In the genomic region with DNA sequence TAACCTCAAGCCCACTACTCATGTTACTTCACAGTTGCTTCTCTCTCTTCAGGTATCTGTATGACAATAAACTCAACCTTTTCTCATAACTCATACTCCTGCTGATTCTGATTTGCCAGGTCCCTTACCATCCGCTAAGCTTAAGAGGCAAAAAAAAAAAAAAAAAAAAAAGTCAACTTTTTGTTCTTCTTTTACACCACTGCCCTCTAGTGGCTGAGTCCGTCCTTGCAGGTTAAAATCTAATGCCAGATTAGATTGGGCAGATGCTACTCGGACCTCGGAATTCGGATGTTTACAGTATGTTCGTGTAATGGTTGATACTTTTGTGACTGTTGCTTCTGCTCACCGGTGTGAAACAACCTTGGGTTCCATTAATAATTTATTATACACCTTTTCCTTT, we compare ENCODE assay signal across 8 mouse cellular contexts. TPM values are rescaled to one million over a fixed set of nuclear protein-coding genes. Genes with fewer than 3 reads are reported as not detected.
DNase-seq lines count a peak whose midpoint lies in the region; ATAC-seq lines count a peak whose summit lies in the region.

No protein-coding gene starts in this region.

- no peaks in the 10 kb centered on the region for H3K27me3 ChIP-seq in kidney, embryonic 14.5 days (ENCODE audit: control insufficient read depth, insufficient read depth, low read length)
- peaks cover 9% of the 10 kb centered on the region for H3K27me3 ChIP-seq in limb, embryonic 10.5 days (ENCODE audit: low read depth, poor library complexity, severe bottlenecking)

- H3K4me2 ChIP-seq in kidney, embryonic 14.5 days (replicated peaks; ENCODE audit: low read depth, low read length), result no peak overlapping the region

- H3K9me3 ChIP-seq in kidney, embryonic 14.5 days (ENCODE audit: control insufficient read depth, low read length), result no peaks in the 10 kb centered on the region
- no peaks in the 10 kb centered on the region for H3K9me3 ChIP-seq in limb, embryonic 10.5 days (replicated peaks)

- H3K4me3 ChIP-seq in kidney, embryonic 14.5 days (ENCODE audit: low read length), result no peak overlapping the region
- H3K4me3 ChIP-seq in limb, embryonic 10.5 days, result no peak overlapping the region

- peak; percentile 68 for DNase-seq in kidney, adult 18-20 months
- peak; percentile 43 for DNase-seq in T-cell, adult 2 months (ENCODE audit: low spot score)
- peak; percentile 20 for DNase-seq in cerebellum, adult 9-11 months
- peak; percentile 47 for DNase-seq in hindlimb bud, embryonic 11.5 days (ENCODE audit: extremely low spot score, low read depth, low spot score)
- peak; percentile 64 for DNase-seq in limb, embryonic 10.5 days (ENCODE audit: low spot score)
- DNase-seq in right cerebral cortex, adult 18-20 months, result peak; percentile 49

- whole genome bisulfite sequencing in kidney, embryonic 14.5 days, result 4% methylated on average over 7 of the region's 7 CpGs
- 9% methylated on average over 7 of the region's 7 CpGs for WGBS in limb, embryonic 10.5 days

- H3K4me1 ChIP-seq in kidney, embryonic 14.5 days (ENCODE audit: control insufficient read depth, insufficient read depth, low read length), result no peaks in the 10 kb centered on the region
- H3K4me1 ChIP-seq in limb, embryonic 10.5 days, result peaks cover 10% of the 10 kb centered on the region

- no peak overlapping the region for H3K27ac ChIP-seq in kidney, embryonic 14.5 days (ENCODE audit: low read depth, low read length)
- no peak overlapping the region for H3K27ac ChIP-seq in limb, embryonic 10.5 days

- H3K36me3 ChIP-seq in kidney, embryonic 14.5 days (ENCODE audit: control insufficient read depth, insufficient read depth, low read length), result no peaks in the 10 kb centered on the region
- no peaks in the 10 kb centered on the region for H3K36me3 ChIP-seq in limb, embryonic 10.5 days

- no peak for ATAC-seq in kidney, embryonic 14.5 days (ENCODE audit: low FRiP score, low TSS enrichment)
- ATAC-seq in monocyte, adult 5-6 weeks (replicated peaks; ENCODE audit: insufficient number of reproducible peaks, low FRiP score, low TSS enrichment, poor library complexity, severe bottlenecking), result no peak

- no peak overlapping the region for H3K9ac ChIP-seq in kidney, embryonic 14.5 days (ENCODE audit: low read depth, low read length)

RNA-seq across cellular contexts. Expression of gene Umodl1, which starts 3.7 kb away (rescaled TPM):
- polyA plus RNA-seq in kidney, embryonic 14.5 days (2014; fragmentation: Nextera tagmentation; extraction: Ambion mirVana), result 0.18 TPM in 1 of 2 replicates, not detected in the other
- polyA plus RNA-seq in limb, embryonic 10.5 days (2016; fragmentation: Nextera tagmentation; extraction: Ambion mirVana), result 0.09 and 0.24 TPM in 2 replicates
- total RNA-seq in monocyte, adult 5-6 weeks (2017), result not detected in 3 replicates

RNA-seq across cellular contexts. Expression of gene Glp1r, which starts 49.2 kb away (rescaled TPM):
- polyA plus RNA-seq in kidney, embryonic 14.5 days (2014; fragmentation: Nextera tagmentation; extraction: Ambion mirVana), result 0.18 and 0.19 TPM in 2 replicates
- polyA plus RNA-seq in limb, embryonic 10.5 days (2016; fragmentation: Nextera tagmentation; extraction: Ambion mirVana), result 0.10 TPM in 1 of 2 replicates, not detected in the other
- total RNA-seq in monocyte, adult 5-6 weeks (2017), result 0.19 TPM in 1 of 3 replicates, not detected in the others
